Mouse (Mus musculus): ENCODE measurements around the gene Misp. TPM values are rescaled to one million over a fixed set of nuclear protein-coding genes. Genes with fewer than 3 reads are reported as not detected.

The Misp gene
- polyA plus RNA-seq, 1 experiment = not detected

- no peak overlapping the region for H3K27ac ChIP-seq (ENCODE audit: insufficient read depth, low read length)
- TF ChIP-seq POLR2A (IDR thresholded peaks at IDR 0.05; ENCODE audit: low read depth, low read length) (no peak), CTCF (IDR thresholded peaks at IDR 0.05; ENCODE audit: borderline replicate concordance, insufficient read depth, low read length) (no peak)
- no peak overlapping the region for H3K4me3 ChIP-seq (ENCODE audit: insufficient read depth, low read length)
- H3K4me1 ChIP-seq (ENCODE audit: control insufficient read depth, insufficient read depth, low read length) = no peaks in the 10 kb centered on the region
These were observed 2.6 kb upstream of the Misp start for GRCm38 (mm10) chr10:79818225-79818624.

- Histone ChIP-seq H3K27ac (ENCODE audit: insufficient read depth, low read length) (no peak overlapping the region), H3K4me1 (ENCODE audit: control insufficient read depth, insufficient read depth, low read length) (no peaks in the 10 kb centered on the region), H3K4me3 (ENCODE audit: insufficient read depth, low read length) (no peak overlapping the region)
- TF ChIP-seq POLR2A (IDR thresholded peaks at IDR 0.05; ENCODE audit: low read depth, low read length) (no peak), CTCF (IDR thresholded peaks at IDR 0.05; ENCODE audit: borderline replicate concordance, insufficient read depth, low read length) (no peak)
These were observed 1.2 kb upstream of the Misp start for GRCm38 (mm10) chr10:79819606-79820005.

DNA sequence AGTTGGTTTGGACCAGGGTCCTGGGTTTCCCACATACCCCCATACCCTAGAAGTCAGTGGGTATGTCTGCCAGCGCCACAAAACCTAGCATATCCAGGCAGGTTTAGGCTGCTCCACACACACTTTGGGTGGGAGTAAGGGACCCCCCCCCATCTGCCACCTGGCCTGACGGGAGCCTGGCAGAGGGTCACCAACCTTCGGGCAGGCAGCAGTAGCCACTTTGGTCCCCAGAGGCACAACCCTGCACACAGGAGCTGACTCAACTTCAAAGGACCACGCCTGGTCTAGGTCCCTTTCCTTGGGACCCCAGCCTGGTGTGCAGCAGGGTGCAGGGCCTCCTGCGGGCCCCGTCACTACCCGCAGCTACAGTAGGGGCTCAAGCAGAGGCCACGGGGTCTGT is 512 bp upstream of the Misp start:
- no peaks in the 10 kb centered on the region for H3K4me1 ChIP-seq (ENCODE audit: control insufficient read depth, insufficient read depth, low read length)
- H3K4me3 ChIP-seq (ENCODE audit: insufficient read depth, low read length) = no peak overlapping the region
- no peak for TF ChIP-seq CTCF (IDR thresholded peaks at IDR 0.05; ENCODE audit: borderline replicate concordance, insufficient read depth, low read length)
- no peak for TF ChIP-seq POLR2A (IDR thresholded peaks at IDR 0.05; ENCODE audit: low read depth, low read length)
- no peak overlapping the region for H3K27ac ChIP-seq (ENCODE audit: insufficient read depth, low read length)

- no peak overlapping the region for H3K27ac ChIP-seq (ENCODE audit: insufficient read depth, low read length)
- TF ChIP-seq CTCF (IDR thresholded peaks at IDR 0.05; ENCODE audit: borderline replicate concordance, insufficient read depth, low read length) = no peak
- no peak for TF ChIP-seq POLR2A (IDR thresholded peaks at IDR 0.05; ENCODE audit: low read depth, low read length)
These were observed 942 bp downstream of the Misp start for GRCm38 (mm10) chr10:79821731-79822130.

DNA sequence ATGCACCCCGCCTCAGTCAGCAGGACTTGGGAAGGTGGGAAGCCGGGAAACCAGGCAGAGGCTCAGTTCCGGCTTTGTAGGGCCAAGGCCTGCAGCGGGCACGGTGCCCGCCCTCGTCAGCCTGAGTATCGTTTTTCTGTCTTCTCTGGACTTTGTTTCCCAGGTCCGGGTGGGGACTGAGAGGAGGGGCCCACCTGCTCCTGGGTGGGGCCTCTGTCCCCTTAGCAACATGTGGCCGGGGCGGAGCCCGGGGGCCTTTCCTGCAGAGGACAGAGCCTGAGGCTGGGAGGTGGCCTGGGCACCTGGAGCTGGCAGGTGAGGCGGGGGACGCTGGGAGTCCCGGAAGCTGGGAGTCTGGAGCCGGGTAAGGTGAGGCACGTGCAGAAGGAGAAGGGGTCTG is 1.6 kb downstream of the Misp start:
- Histone ChIP-seq H3K27ac (ENCODE audit: insufficient read depth, low read length) (no peak overlapping the region), H3K4me1 (ENCODE audit: control insufficient read depth, insufficient read depth, low read length) (no peaks in the 10 kb centered on the region), H3K4me3 (ENCODE audit: insufficient read depth, low read length) (no peak overlapping the region)
- no peak for TF ChIP-seq CTCF (IDR thresholded peaks at IDR 0.05; ENCODE audit: borderline replicate concordance, insufficient read depth, low read length)
- no peak for TF ChIP-seq POLR2A (IDR thresholded peaks at IDR 0.05; ENCODE audit: low read depth, low read length)

More at GRCm38 (mm10) chr10:79821731-79822130, 942 bp downstream of the Misp start:
- H3K4me1 ChIP-seq (ENCODE audit: control insufficient read depth, insufficient read depth, low read length) = no peaks in the 10 kb centered on the region
- no peak overlapping the region for H3K4me3 ChIP-seq (ENCODE audit: insufficient read depth, low read length)

DNA sequence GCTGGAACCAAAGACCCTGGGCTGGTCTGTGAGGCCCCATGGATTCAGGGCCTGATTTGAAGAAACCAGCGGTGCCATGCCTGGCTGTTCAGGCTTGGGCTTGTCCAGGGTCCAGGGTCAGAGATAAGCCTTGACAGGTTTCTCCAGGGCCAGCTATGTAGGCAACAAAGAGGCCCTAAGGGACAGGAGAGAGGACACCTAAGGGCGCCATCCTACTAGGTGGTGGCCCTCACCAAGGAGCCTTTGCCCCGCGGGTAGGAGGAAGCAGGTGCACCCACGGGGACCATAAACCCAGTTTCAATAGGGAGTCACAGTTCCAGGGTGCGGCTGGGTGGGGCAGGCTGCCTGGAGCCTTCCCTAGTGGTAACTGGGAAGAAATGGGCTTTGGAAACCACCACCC is 2.2 kb downstream of the Misp start:
- TF ChIP-seq CTCF (IDR thresholded peaks at IDR 0.05; ENCODE audit: borderline replicate concordance, insufficient read depth, low read length) (no peak), POLR2A (IDR thresholded peaks at IDR 0.05; ENCODE audit: low read depth, low read length) (no peak)
- Histone ChIP-seq H3K27ac (ENCODE audit: insufficient read depth, low read length) (no peak overlapping the region), H3K4me3 (ENCODE audit: insufficient read depth, low read length) (no peak overlapping the region), H3K4me1 (ENCODE audit: control insufficient read depth, insufficient read depth, low read length) (no peaks in the 10 kb centered on the region)

DNA sequence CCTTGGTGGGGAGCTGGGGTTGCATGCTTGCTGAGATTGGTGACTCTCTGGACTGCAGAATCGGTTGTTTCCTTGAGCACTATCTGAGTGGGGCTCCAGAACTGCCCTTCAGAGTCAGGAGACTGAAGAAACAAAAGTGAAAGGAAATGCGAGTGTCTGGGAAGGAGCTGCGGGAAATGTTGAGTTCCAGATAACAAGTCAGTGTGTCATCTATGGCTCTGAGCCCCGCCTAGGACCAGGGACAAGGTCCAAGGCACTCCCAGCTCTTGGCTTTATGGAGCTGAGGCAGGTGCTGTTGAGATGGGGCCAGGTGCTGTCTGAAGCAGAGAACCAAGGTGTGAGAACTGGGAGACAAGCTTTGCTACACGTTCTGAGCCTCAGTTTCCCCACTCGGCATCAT is 3.6 kb downstream of the Misp start:
- H3K27ac ChIP-seq (ENCODE audit: insufficient read depth, low read length) = peak overlapping the region; percentile 61
- TF ChIP-seq CTCF (IDR thresholded peaks at IDR 0.05; ENCODE audit: borderline replicate concordance, insufficient read depth, low read length) (no peak), POLR2A (IDR thresholded peaks at IDR 0.05; ENCODE audit: low read depth, low read length) (no peak)
- H3K4me1 ChIP-seq (ENCODE audit: control insufficient read depth, insufficient read depth, low read length) = no peaks in the 10 kb centered on the region
- H3K4me3 ChIP-seq (ENCODE audit: insufficient read depth, low read length) = no peak overlapping the region

- H3K4me3 ChIP-seq (ENCODE audit: insufficient read depth, low read length) = no peak overlapping the region
- TF ChIP-seq CTCF (IDR thresholded peaks at IDR 0.05; ENCODE audit: borderline replicate concordance, insufficient read depth, low read length) (no peak), POLR2A (IDR thresholded peaks at IDR 0.05; ENCODE audit: low read depth, low read length) (no peak)
- no peak overlapping the region for H3K27ac ChIP-seq (ENCODE audit: insufficient read depth, low read length)
- no peaks in the 10 kb centered on the region for H3K4me1 ChIP-seq (ENCODE audit: control insufficient read depth, insufficient read depth, low read length)
These were observed 10.8 kb downstream of the Misp start for GRCm38 (mm10) chr10:79831583-79831982.

DNA sequence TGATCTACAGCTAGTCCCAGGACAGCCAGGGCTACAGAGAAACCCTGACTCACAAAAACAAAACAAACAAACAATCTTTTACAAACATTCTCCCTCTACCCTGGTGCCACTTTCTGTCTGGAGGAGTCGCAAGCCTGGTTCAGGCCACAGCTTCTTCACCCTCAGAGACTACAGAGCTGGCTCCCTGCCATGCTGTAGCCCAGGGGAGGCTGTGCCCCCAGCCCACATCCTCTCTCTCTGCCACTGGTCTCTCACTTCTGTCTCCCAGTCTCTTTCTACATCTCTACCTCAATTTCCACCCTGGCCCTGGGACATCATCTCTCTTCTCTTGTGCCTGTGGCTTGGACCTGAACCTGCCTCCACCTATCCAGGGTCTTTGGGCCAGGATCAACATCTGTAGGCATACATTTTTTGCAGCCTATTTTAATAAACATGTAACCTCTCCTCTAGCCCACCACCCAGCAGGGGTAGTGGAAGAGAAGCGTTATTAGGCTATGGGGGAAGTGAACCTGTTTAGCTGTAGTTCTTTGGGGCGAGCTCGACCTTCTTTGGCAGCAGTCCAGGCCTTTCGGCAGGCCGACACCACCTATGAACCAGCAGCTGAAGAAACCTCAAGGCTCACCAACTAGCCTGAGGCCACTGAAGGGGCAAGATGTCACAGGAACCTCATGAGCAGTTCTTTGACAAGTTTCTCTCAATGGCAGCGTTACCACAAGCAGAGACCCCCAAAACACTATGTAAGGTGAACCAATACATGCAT is 11.4 kb downstream of the Misp start:
- H3K4me3 ChIP-seq (ENCODE audit: insufficient read depth, low read length) = no peak overlapping the region
- H3K27ac ChIP-seq (ENCODE audit: insufficient read depth, low read length) = no peak overlapping the region
- no peak for TF ChIP-seq POLR2A (IDR thresholded peaks at IDR 0.05; ENCODE audit: low read depth, low read length)
- no peak for TF ChIP-seq CTCF (IDR thresholded peaks at IDR 0.05; ENCODE audit: borderline replicate concordance, insufficient read depth, low read length)
- no peaks in the 10 kb centered on the region for H3K4me1 ChIP-seq (ENCODE audit: control insufficient read depth, insufficient read depth, low read length)

DNA sequence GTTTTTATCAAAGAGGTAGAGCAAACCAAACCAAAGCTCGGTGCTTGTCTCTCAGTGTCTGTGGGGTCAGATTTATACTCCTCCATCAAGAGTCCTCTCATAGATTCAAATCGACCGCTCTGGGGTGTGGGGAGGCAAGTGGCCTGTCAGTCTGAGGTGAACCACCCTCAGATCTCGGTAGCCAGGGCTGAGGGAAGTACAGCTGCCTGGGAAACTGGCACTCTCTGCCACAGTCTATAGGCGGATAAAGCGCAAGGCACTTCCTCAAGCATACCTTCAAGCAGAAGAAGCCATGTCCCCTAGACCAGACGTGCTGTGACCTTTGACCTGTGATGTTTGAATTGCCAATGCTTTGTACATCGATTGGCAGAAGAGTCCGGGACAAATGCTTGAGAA is 12.0 kb downstream of the Misp start:
- no peak overlapping the region for H3K27ac ChIP-seq (ENCODE audit: insufficient read depth, low read length)
- H3K4me1 ChIP-seq (ENCODE audit: control insufficient read depth, insufficient read depth, low read length) = no peaks in the 10 kb centered on the region
- TF ChIP-seq CTCF (IDR thresholded peaks at IDR 0.05; ENCODE audit: borderline replicate concordance, insufficient read depth, low read length) (no peak), POLR2A (IDR thresholded peaks at IDR 0.05; ENCODE audit: low read depth, low read length) (no peak)
- H3K4me3 ChIP-seq (ENCODE audit: insufficient read depth, low read length) = no peak overlapping the region

Data from embryonic fibroblast, embryonic 13.5 days (primary cell).